Mouse (Mus musculus): ENCODE measurements at regions not wholly inside any gene's neighbourhood (a gene's known extent, or its start where the extent isn't known, plus 50 kb on each side); places are given as distances from the start of the nearest gene placed in this dataset.
A peak's percentile ranks its signal among the peaks of the same experiment; 100 is the strongest.

DNA sequence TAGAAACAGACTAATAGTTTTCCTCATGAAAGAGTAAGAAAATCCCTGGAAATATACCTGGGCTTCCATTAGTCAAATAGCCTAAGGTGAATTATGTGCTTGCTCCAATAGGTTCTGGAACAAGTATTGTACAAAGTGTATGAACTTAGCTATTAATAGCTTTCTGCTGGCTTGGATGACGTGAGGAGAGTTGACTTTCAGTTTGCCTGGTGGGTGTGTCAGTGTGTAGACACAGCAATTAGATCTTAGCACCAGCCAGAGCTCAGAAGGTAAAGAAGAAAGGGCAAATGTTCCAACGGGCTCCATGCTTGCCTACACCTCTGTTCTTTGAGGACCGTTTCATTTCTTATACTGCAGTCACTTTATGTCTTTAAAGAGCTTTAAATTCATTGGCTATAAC, 654.8 kb upstream of the Mef2c start:
- no peaks in the 10 kb centered on the region for H3K9me3 ChIP-seq
- no peak overlapping the region for H3K4me2 ChIP-seq (replicated peaks)
- no peaks in the 10 kb centered on the region for H3K4me1 ChIP-seq
- no peak for ATAC-seq (ENCODE audit: low FRiP score, low read depth)
- 79% methylated on average over 3 of the region's 3 CpGs for WGBS
- no peak overlapping the region for H3K4me3 ChIP-seq
- no peaks in the 10 kb centered on the region for H3K27me3 ChIP-seq (replicated peaks)
- no peak overlapping the region for H3K9ac ChIP-seq
- no peaks in the 10 kb centered on the region for H3K36me3 ChIP-seq
- no peak overlapping the region for H3K27ac ChIP-seq

GRCm38 (mm10) chr13:82869869-82870268, 634.0 kb upstream of the Mef2c start:
- Histone ChIP-seq H3K27me3 (replicated peaks) (no peaks in the 10 kb centered on the region), H3K36me3 (no peaks in the 10 kb centered on the region), H3K4me2 (replicated peaks) (no peak overlapping the region), H3K4me1 (no peaks in the 10 kb centered on the region), H3K4me3 (no peak overlapping the region), H3K9ac (no peak overlapping the region), H3K27ac (no peak overlapping the region), H3K9me3 (no peaks in the 10 kb centered on the region)
- ATAC-seq (ENCODE audit: low FRiP score, low read depth) = peak; percentile 61; the same call in 1 of the 2 replicates

DNA sequence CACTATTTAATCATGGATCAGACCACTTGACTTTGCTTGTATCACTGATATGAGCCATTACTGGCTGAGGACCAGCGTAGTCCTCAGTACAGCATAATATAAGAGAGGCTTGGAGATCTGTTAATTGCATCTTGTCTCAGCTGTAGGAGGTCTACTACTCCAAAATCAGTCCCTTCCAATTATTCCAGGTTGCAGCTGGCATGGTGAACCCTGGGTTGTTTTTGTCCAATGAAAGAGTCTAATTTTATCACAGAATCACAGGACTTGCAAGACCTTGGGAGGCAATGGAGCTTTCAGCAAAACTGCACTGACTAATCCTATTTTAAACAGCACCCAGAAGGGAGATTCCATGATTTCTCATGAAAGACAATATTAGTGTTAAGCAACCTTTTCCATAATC, 629.7 kb upstream of the Mef2c start:
- Histone ChIP-seq H3K36me3 (no peaks in the 10 kb centered on the region), H3K27me3 (replicated peaks) (no peaks in the 10 kb centered on the region), H3K4me2 (replicated peaks) (no peak overlapping the region), H3K4me1 (no peaks in the 10 kb centered on the region), H3K27ac (no peak overlapping the region), H3K4me3 (no peak overlapping the region), H3K9me3 (no peaks in the 10 kb centered on the region), H3K9ac (no peak overlapping the region)
- WGBS = 90% methylated on average over 1 of the region's 1 CpGs
- no peak for ATAC-seq (ENCODE audit: low FRiP score, low read depth)

GRCm38 (mm10) chr13:82883368-82883767, 620.5 kb upstream of the Mef2c start:
- ATAC-seq (ENCODE audit: low FRiP score, low read depth) = no peak
- no peaks in the 10 kb centered on the region for H3K4me1 ChIP-seq
- no peak overlapping the region for H3K4me2 ChIP-seq (replicated peaks)
- H3K4me3 ChIP-seq = no peak overlapping the region
- H3K36me3 ChIP-seq = no peaks in the 10 kb centered on the region
- no peak overlapping the region for H3K9ac ChIP-seq
- H3K27ac ChIP-seq = no peak overlapping the region
- H3K27me3 ChIP-seq (replicated peaks) = no peaks in the 10 kb centered on the region
- H3K9me3 ChIP-seq = no peaks in the 10 kb centered on the region

DNA sequence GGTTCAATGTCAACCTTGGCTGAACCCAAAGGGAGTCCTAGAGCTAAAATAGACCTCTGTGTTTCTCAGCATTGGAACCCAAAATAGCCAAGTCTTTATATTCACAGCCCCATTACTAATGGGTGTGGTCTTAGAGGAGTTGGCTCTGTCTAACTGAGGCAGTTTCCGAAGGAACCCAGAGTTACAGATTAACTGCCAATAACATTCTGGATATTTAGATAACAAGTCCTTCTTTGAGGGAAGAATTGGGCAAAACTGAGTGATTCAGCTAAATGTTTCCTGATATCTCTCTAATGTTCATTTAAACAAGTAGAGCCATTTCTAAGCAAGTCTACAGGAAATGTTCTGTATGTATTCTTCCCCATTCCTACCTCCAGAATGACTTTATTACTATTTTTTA, 615.1 kb upstream of the Mef2c start:
- ATAC-seq (ENCODE audit: low FRiP score, low read depth) = no peak
- no peaks in the 10 kb centered on the region for H3K9me3 ChIP-seq
- no peak overlapping the region for H3K4me2 ChIP-seq (replicated peaks)
- H3K4me1 ChIP-seq = no peaks in the 10 kb centered on the region
- no peaks in the 10 kb centered on the region for H3K27me3 ChIP-seq (replicated peaks)
- no peak overlapping the region for H3K4me3 ChIP-seq
- no peaks in the 10 kb centered on the region for H3K36me3 ChIP-seq
- 97% methylated on average over 1 of the region's 1 CpGs for WGBS
- no peak overlapping the region for H3K27ac ChIP-seq
- no peak overlapping the region for H3K9ac ChIP-seq

DNA sequence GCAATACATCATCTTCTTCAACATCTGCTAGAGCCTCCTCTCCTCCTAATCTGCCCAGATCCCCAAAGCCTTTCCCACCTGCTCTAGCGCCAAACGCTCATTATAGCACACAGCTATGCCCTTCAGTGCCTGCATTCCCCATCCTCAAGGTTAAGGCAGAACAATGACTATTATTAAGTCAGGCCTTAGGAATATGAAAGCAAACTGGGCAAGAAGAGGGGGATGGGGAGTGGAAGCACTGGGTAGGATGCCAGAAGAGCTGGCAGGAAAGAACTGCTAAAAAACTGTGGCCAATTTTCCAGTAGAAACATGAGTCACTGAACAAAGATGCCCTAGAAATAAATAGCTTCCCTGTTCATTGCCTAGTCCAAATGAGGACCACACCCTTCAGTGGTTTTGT, 611.1 kb upstream of the Mef2c start:
- WGBS = 73% methylated on average over 2 of the region's 2 CpGs

DNA sequence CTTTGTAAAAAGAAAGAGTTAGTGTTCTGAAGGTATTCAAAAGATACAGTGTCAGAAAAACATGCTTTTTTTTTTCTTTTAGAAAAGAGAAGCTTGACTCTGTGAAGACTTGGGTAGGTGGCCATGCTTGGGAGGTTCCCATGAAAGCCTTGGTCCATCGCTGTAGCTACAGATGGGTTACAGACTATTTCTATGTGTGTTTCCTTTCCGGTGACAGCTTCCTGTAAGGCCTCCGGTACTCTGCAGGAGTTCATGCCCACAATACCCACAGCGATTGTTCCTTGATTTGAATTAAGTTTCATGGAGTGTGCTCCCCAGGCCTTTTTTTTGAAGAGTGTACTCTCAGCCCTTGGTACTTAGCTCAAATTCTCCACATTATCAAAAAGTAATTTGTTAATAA, 604.1 kb upstream of the Mef2c start:
- Histone ChIP-seq H3K27me3 (replicated peaks) (no peaks in the 10 kb centered on the region), H3K4me1 (no peaks in the 10 kb centered on the region), H3K4me2 (replicated peaks) (no peak overlapping the region), H3K27ac (no peak overlapping the region), H3K9ac (no peak overlapping the region), H3K4me3 (no peak overlapping the region), H3K9me3 (no peaks in the 10 kb centered on the region), H3K36me3 (no peaks in the 10 kb centered on the region)
- no peak for ATAC-seq (ENCODE audit: low FRiP score, low read depth)
- WGBS = 63% methylated on average over 4 of the region's 4 CpGs

More for the DNA sequence above, 611.1 kb upstream of the Mef2c start:
- Histone ChIP-seq H3K9me3 (no peaks in the 10 kb centered on the region), H3K4me2 (replicated peaks) (no peak overlapping the region), H3K27ac (no peak overlapping the region), H3K4me1 (no peaks in the 10 kb centered on the region), H3K36me3 (no peaks in the 10 kb centered on the region), H3K27me3 (replicated peaks) (no peaks in the 10 kb centered on the region), H3K4me3 (no peak overlapping the region), H3K9ac (no peak overlapping the region)
- ATAC-seq (ENCODE audit: low FRiP score, low read depth) = no peak

DNA sequence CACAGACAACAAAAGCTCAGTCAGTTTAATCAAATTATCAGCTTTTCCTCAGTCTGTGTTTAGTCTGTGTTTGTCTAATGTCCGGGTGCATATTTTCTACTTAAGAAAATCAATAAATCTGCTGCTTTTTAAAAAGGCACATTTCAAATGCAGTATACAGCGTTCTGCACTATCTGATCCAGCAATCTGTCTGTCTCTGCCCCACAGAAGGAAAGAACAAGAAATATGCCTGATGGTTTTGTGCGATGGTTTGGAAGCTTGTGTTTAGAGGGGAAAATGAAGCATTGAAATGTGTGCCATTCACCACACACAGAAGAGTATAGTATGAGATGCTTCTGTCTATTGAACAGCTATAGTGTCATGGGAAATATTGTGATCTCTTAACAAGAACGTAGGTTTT, 601.7 kb upstream of the Mef2c start:
- no peaks in the 10 kb centered on the region for H3K9me3 ChIP-seq
- H3K27ac ChIP-seq = no peak overlapping the region
- H3K27me3 ChIP-seq (replicated peaks) = no peaks in the 10 kb centered on the region
- no peak overlapping the region for H3K4me2 ChIP-seq (replicated peaks)
- no peaks in the 10 kb centered on the region for H3K36me3 ChIP-seq
- WGBS = 84% methylated on average over 4 of the region's 4 CpGs
- no peak overlapping the region for H3K9ac ChIP-seq
- H3K4me1 ChIP-seq = no peaks in the 10 kb centered on the region
- no peak for ATAC-seq (ENCODE audit: low FRiP score, low read depth)
- H3K4me3 ChIP-seq = no peak overlapping the region

GRCm38 (mm10) chr13:82903637-82904036, 600.2 kb upstream of the Mef2c start:
- no peak overlapping the region for H3K9ac ChIP-seq
- H3K4me2 ChIP-seq (replicated peaks) = no peak overlapping the region
- no peaks in the 10 kb centered on the region for H3K9me3 ChIP-seq
- H3K4me1 ChIP-seq = no peaks in the 10 kb centered on the region
- H3K36me3 ChIP-seq = no peaks in the 10 kb centered on the region
- H3K4me3 ChIP-seq = no peak overlapping the region
- no peak overlapping the region for H3K27ac ChIP-seq
- H3K27me3 ChIP-seq (replicated peaks) = no peaks in the 10 kb centered on the region
- ATAC-seq (ENCODE audit: low FRiP score, low read depth) = no peak

DNA sequence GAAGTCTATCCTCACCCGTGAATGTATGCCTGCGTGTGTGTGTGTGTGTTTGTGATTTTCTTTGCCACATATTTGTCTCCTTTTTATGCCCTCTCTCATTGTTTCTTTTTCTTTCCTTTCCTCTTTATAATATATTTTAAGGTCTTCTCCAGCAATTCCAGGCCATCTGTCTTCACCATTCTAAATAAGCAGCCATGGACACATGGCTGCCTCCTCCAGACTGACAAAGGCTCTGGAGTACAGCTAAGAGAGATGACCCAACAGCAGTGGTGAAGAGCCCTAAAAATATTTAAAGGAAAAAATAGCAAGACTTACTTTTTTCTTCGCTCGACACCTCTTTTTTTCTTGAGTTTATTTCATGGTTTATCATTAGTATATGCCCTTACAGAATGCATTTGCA, 596.1 kb upstream of the Mef2c start:
- Histone ChIP-seq H3K36me3 (no peaks in the 10 kb centered on the region), H3K4me2 (replicated peaks) (no peak overlapping the region), H3K27me3 (replicated peaks) (no peaks in the 10 kb centered on the region), H3K4me1 (no peaks in the 10 kb centered on the region), H3K27ac (no peak overlapping the region), H3K9ac (no peak overlapping the region), H3K4me3 (no peak overlapping the region), H3K9me3 (no peaks in the 10 kb centered on the region)
- 94% methylated on average over 4 of the region's 4 CpGs for WGBS
- no peak for ATAC-seq (ENCODE audit: low FRiP score, low read depth)

- H3K4me2 ChIP-seq (replicated peaks) = no peak overlapping the region
These were observed 594.7 kb upstream of the Mef2c start for GRCm38 (mm10) chr13:82909151-82909550.

DNA sequence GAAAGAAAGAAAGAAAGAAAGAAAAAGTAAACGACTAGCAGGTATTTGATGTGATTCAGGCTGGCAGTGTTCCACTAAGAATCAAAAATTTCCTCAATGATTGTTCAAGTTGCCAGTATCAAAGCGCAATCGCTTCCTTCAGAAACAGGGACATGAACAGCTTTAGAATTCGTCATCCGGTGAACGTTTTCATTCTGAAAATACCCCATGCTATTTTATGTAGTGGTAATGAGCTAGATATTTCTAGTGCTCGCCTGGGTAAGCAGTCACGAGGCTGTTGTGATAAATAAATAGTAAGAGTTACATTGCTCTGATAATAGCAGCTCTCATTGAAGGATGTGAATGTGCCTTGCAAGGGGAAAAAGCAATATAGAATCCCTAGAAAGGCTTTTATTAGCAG, 591.0 kb upstream of the Mef2c start:
- 81% methylated on average over 8 of the region's 8 CpGs for WGBS
- Histone ChIP-seq H3K9ac (no peak overlapping the region), H3K9me3 (no peaks in the 10 kb centered on the region), H3K27me3 (replicated peaks) (no peaks in the 10 kb centered on the region), H3K4me1 (no peaks in the 10 kb centered on the region), H3K36me3 (no peaks in the 10 kb centered on the region), H3K4me2 (replicated peaks) (no peak overlapping the region), H3K4me3 (no peak overlapping the region), H3K27ac (no peak overlapping the region)
- ATAC-seq (ENCODE audit: low FRiP score, low read depth) = no peak

More at GRCm38 (mm10) chr13:82909151-82909550, 594.7 kb upstream of the Mef2c start:
- Histone ChIP-seq H3K27me3 (replicated peaks) (no peaks in the 10 kb centered on the region), H3K4me1 (no peaks in the 10 kb centered on the region), H3K27ac (no peak overlapping the region), H3K9me3 (no peaks in the 10 kb centered on the region), H3K9ac (no peak overlapping the region), H3K4me3 (no peak overlapping the region), H3K36me3 (no peaks in the 10 kb centered on the region)
- 86% methylated on average over 4 of the region's 4 CpGs for WGBS
- ATAC-seq (ENCODE audit: low FRiP score, low read depth) = no peak

DNA sequence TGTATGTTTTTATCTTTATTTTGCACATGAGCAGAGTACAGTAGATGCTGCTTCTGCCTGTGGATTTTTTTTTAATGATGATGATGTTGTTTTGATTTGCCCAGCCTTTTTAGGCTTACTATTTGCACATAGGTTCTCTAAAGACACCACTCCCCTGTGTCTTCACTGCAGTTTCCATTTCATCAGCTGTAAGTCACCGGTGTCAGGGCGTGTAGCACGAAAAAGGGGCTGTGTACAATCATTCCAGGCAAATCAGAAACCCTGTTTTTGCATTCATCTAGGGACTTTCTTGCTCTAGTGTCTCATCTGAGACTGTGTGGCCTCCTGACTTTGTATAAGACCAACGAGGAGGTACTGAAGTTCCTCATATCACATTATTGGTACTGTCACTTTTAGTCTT, 588.6 kb upstream of the Mef2c start:
- WGBS = 88% methylated on average over 4 of the region's 4 CpGs
- Histone ChIP-seq H3K4me2 (replicated peaks) (no peak overlapping the region), H3K27ac (no peak overlapping the region), H3K9me3 (no peaks in the 10 kb centered on the region), H3K4me1 (no peaks in the 10 kb centered on the region), H3K9ac (no peak overlapping the region), H3K36me3 (no peaks in the 10 kb centered on the region), H3K27me3 (replicated peaks) (no peaks in the 10 kb centered on the region), H3K4me3 (no peak overlapping the region)
- no peak for ATAC-seq (ENCODE audit: low FRiP score, low read depth)

DNA sequence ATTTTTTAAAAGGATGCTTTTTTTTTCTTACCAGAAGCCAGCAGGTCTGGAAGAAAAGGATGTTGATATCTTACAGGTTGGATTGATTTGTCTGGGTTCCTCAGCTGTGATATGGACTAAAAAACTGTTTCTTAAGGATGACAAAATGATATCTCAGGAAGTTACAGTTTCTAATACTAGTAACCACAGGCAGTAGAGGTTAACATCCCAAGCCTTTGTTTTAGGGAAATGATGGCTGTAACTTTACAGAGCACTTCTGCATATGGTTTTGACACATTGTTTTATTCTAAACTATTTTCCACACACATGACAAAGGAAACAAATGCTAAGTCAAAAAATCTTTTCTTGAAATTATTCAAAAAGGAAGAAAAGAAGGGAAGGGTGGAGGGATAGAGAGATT, 573.8 kb upstream of the Mef2c start:
- H3K4me3 ChIP-seq = no peak overlapping the region
- H3K4me1 ChIP-seq = no peaks in the 10 kb centered on the region
- H3K9me3 ChIP-seq = no peaks in the 10 kb centered on the region
- H3K9ac ChIP-seq = no peak overlapping the region
- no peak for ATAC-seq (ENCODE audit: low FRiP score, low read depth)
- no peak overlapping the region for H3K4me2 ChIP-seq (replicated peaks)
- H3K27ac ChIP-seq = no peak overlapping the region
- H3K36me3 ChIP-seq = no peaks in the 10 kb centered on the region
- H3K27me3 ChIP-seq (replicated peaks) = no peaks in the 10 kb centered on the region
